8 mouse cellular contexts compared by ENCODE assay signal in genomic region chr16:11174671-11175081, GRCm38 (mm10). TPM values are rescaled to one million over a fixed set of nuclear protein-coding genes. Genes with fewer than 3 reads are reported as not detected.
DNase-seq lines count a peak whose midpoint lies in the region; ATAC-seq and TF ChIP-seq lines count a peak whose summit lies in the region.

No protein-coding gene starts in this region.

- peak; percentile 48 to 72 for DNase-seq in CD8-positive naive resting alpha-beta T cell, adult 2 months (ENCODE audit: low read depth in 2 of 2, low spot score in 2 of 2)
- DNase-seq in kidney, postnatal 10 days = peak; percentile 71
- peak; percentile 61 for DNase-seq in liver, embryonic 11.5 days (ENCODE audit: low spot score)
- DNase-seq in splenic B cell, adult 2 months (ENCODE audit: low read depth, low spot score) = peak; percentile 81

- H3K36me3 ChIP-seq in heart, embryonic 15.5 days = no peaks in the 10 kb centered on the region
- H3K36me3 ChIP-seq in liver, embryonic 11.5 days (ENCODE audit: control insufficient read depth, insufficient read depth, low read length) = no peaks in the 10 kb centered on the region
- H3K36me3 ChIP-seq in splenic B cell, adult 2 months (ENCODE audit: control insufficient read depth, insufficient read depth, low read length, poor library complexity, severe bottlenecking) = peaks cover 2% of the 10 kb centered on the region; the same call in 1 of the 2 replicates

- peak overlapping the region; percentile 80; the same call in 1 of the 2 replicates for H3K27ac ChIP-seq in bone marrow macrophage, adult 2 months (ENCODE audit: insufficient read depth, low read depth, low read length)
- peak overlapping the region; percentile 81; the same call in 1 of the 2 replicates for H3K27ac ChIP-seq in heart, embryonic 15.5 days
- no peak overlapping the region for H3K27ac ChIP-seq in liver, embryonic 11.5 days (ENCODE audit: low read depth, low read length)

- TF ChIP-seq CTCF in bone marrow macrophage, adult 2 months (IDR thresholded peaks at IDR 0.05; ENCODE audit: low read depth, low read length) = no peak

- 8% methylated on average over 10 of the region's 10 CpGs for WGBS in heart, embryonic 15.5 days
- WGBS in liver, embryonic 11.5 days = 11% methylated on average over 10 of the region's 10 CpGs

- no peaks in the 10 kb centered on the region for H3K27me3 ChIP-seq in heart, embryonic 15.5 days
- no peaks in the 10 kb centered on the region for H3K27me3 ChIP-seq in liver, embryonic 11.5 days (replicated peaks; ENCODE audit: control insufficient read depth, insufficient read depth, low read length)
- H3K27me3 ChIP-seq in splenic B cell, adult 2 months (ENCODE audit: control insufficient read depth, insufficient read depth, low read length, poor library complexity, severe bottlenecking) = no peaks in the 10 kb centered on the region

- no peak for TF ChIP-seq POLR2A in bone marrow macrophage, adult 2 months (IDR thresholded peaks at IDR 0.05; ENCODE audit: borderline replicate concordance, low read depth, low read length)

- H3K4me3 ChIP-seq in bone marrow macrophage, adult 2 months (ENCODE audit: insufficient read depth, low read length) = peak overlapping the region; percentile 86
- peak overlapping the region; percentile 66 for H3K4me3 ChIP-seq in heart, embryonic 15.5 days
- H3K4me3 ChIP-seq in liver, embryonic 11.5 days (ENCODE audit: low read depth, low read length) = peak overlapping the region; percentile 97

- peaks cover 43% of the 10 kb centered on the region for H3K4me1 ChIP-seq in bone marrow macrophage, adult 2 months (ENCODE audit: control insufficient read depth, insufficient read depth, low read length)
- H3K4me1 ChIP-seq in heart, embryonic 15.5 days (replicated peaks) = peaks cover 17% of the 10 kb centered on the region
- peaks cover 18% of the 10 kb centered on the region for H3K4me1 ChIP-seq in liver, embryonic 11.5 days (replicated peaks; ENCODE audit: control insufficient read depth, insufficient read depth, low read length)

- peak overlapping the region; percentile 76 for H3K9ac ChIP-seq in heart, embryonic 15.5 days
- H3K9ac ChIP-seq in liver, embryonic 11.5 days (ENCODE audit: low read depth, low read length) = peak overlapping the region; percentile 92; the same call in 1 of the 2 replicates

- peak overlapping the region; percentile 79 for H3K4me2 ChIP-seq in heart, embryonic 15.5 days
- peak overlapping the region; percentile 71 for H3K4me2 ChIP-seq in liver, embryonic 11.5 days

- ATAC-seq in erythroid progenitor cell, adult 5-6 weeks (replicated peaks; ENCODE audit: low FRiP score, poor library complexity, severe bottlenecking) = peak; percentile 41; the same call in 1 of the 2 replicates
- ATAC-seq in heart, embryonic 15.5 days (replicated peaks; ENCODE audit: insufficient number of reproducible peaks, insufficient read depth, low FRiP score, low read depth) = no peak
- no peak for ATAC-seq in liver, embryonic 11.5 days (replicated peaks; ENCODE audit: low FRiP score)
- peak; percentile 27; the same call in 1 of the 2 replicates for ATAC-seq in monocyte, adult 5-6 weeks (replicated peaks; ENCODE audit: insufficient number of reproducible peaks, low FRiP score, low TSS enrichment, poor library complexity, severe bottlenecking)

- no peaks in the 10 kb centered on the region for H3K9me3 ChIP-seq in heart, embryonic 15.5 days (replicated peaks)
- H3K9me3 ChIP-seq in liver, embryonic 11.5 days (ENCODE audit: control insufficient read depth, low read length) = no peaks in the 10 kb centered on the region

RNA-seq across cellular contexts. Expression of gene Zc3h7a, which starts 1.5 kb away (rescaled TPM):
- polyA plus RNA-seq in bone marrow macrophage, adult 2 months (2012; ENCODE audit: insufficient read depth, insufficient read length, missing spikeins) = 202 and 221 TPM in 2 replicates
- total RNA-seq in erythroid progenitor cell, adult 5-6 weeks (2015; ENCODE audit: low replicate concordance) = 101 and 118 TPM in 2 replicates
- 128 and 160 TPM in 2 replicates for total RNA-seq in erythroid progenitor cell, adult 5-6 weeks (2017; ENCODE audit: low replicate concordance)
- 55.8 and 71.4 TPM in 2 replicates for polyA plus RNA-seq in heart, embryonic 15.5 days (2015; fragmentation: Nextera tagmentation; extraction: Ambion mirVana)
- 87.9 and 92.2 TPM in 2 replicates for polyA plus RNA-seq in liver, embryonic 11.5 days (2014; fragmentation: Nextera tagmentation; extraction: Ambion mirVana)
- total RNA-seq in monocyte, adult 5-6 weeks (2017) = 597 to 769 TPM (median 623 TPM) in 3 replicates

RNA-seq across cellular contexts. Expression of gene Rsl1d1, which starts 28.5 kb away (rescaled TPM):
- polyA plus RNA-seq in bone marrow macrophage, adult 2 months (2012; ENCODE audit: insufficient read depth, insufficient read length, missing spikeins) = 51.3 and 53.4 TPM in 2 replicates
- total RNA-seq in erythroid progenitor cell, adult 5-6 weeks (2015; ENCODE audit: low replicate concordance) = 33.5 and 68.3 TPM in 2 replicates
- 29.4 and 40.6 TPM in 2 replicates for total RNA-seq in erythroid progenitor cell, adult 5-6 weeks (2017; ENCODE audit: low replicate concordance)
- 111 TPM in 2 replicates for polyA plus RNA-seq in heart, embryonic 15.5 days (2015; fragmentation: Nextera tagmentation; extraction: Ambion mirVana)
- 313 and 345 TPM in 2 replicates for polyA plus RNA-seq in liver, embryonic 11.5 days (2014; fragmentation: Nextera tagmentation; extraction: Ambion mirVana)
- 97.0 to 158 TPM (median 136 TPM) in 3 replicates for total RNA-seq in monocyte, adult 5-6 weeks (2017)

RNA-seq across cellular contexts. Expression of gene Txndc11, which starts 40.2 kb away (rescaled TPM):
- polyA plus RNA-seq in bone marrow macrophage, adult 2 months (2012; ENCODE audit: insufficient read depth, insufficient read length, missing spikeins) = 14.5 and 15.5 TPM in 2 replicates
- total RNA-seq in erythroid progenitor cell, adult 5-6 weeks (2015; ENCODE audit: low replicate concordance) = 15.1 and 15.9 TPM in 2 replicates
- 18.0 and 28.1 TPM in 2 replicates for total RNA-seq in erythroid progenitor cell, adult 5-6 weeks (2017; ENCODE audit: low replicate concordance)
- polyA plus RNA-seq in heart, embryonic 15.5 days (2015; fragmentation: Nextera tagmentation; extraction: Ambion mirVana) = 26.2 and 30.5 TPM in 2 replicates
- 36.5 and 38.0 TPM in 2 replicates for polyA plus RNA-seq in liver, embryonic 11.5 days (2014; fragmentation: Nextera tagmentation; extraction: Ambion mirVana)
- total RNA-seq in monocyte, adult 5-6 weeks (2017) = 26.1 to 46.2 TPM (median 27.6 TPM) in 3 replicates

Comparison
In these comparisons a context has a peak if more than half of its experiments do, and no peak if none do; other contexts are left out.
1. ATAC-seq: peak in erythroid progenitor cell, adult 5-6 weeks (single experiment) and monocyte, adult 5-6 weeks (single experiment); none in heart, embryonic 15.5 days (single experiment) and liver, embryonic 11.5 days (single experiment).
2. Peak in every context shown above with its lines, with median percentiles within 50 percentile points of each other: DNase-seq and H3K4me3 ChIP-seq.